Mouse (Mus musculus): Measurements from ENCODE around the gene Igfbp6. TPM values are rescaled to one million over a fixed set of nuclear protein-coding genes. Genes with fewer than 3 reads are reported as not detected.

Igfbp6 gene
- polyA plus RNA-seq, 1 experiment from 2014 or later: not detected

GRCm38 (mm10) chr15:102176571-102177316 is 32.6 kb downstream of the Igfbp6 start:
- H3K4me3 ChIP-seq: no peak overlapping the region
- H3K36me3 ChIP-seq: peaks cover 16% of the 10 kb centered on the region; the same call in 1 of the 2 replicates
- no peaks in the 10 kb centered on the region for H3K4me1 ChIP-seq (replicated peaks)
- no peaks in the 10 kb centered on the region for H3K27me3 ChIP-seq (ENCODE audit: insufficient read depth, poor library complexity, severe bottlenecking)
- no peak overlapping the region for H3K27ac ChIP-seq
- WGBS: 92% methylated on average over 7 of the region's 7 CpGs
- no peak for DNase-seq (ENCODE audit: low spot score)
- H3K9me3 ChIP-seq: no peaks in the 10 kb centered on the region

DNA sequence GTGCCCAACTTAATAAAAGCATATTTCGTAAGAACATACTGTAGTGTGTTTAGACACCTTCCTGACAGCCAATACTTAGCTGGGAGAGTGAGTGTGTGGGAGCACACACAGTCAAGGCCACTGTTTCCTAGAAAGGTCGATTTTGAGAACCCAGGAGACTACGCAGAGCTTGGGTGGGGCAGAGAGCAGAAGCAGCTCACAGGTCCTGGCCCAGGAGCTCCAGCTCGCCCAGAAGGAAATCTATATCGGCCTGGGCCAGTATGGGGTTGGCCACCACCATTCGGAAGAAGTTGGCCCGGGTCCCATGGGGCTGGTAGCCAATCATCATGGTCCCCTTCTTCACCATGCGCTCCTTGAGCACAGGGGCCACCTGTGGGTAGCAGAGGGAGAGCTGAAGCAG is 33.3 kb downstream of the Igfbp6 start:
- Histone ChIP-seq H3K4me3 (no peak overlapping the region), H3K27me3 (ENCODE audit: insufficient read depth, poor library complexity, severe bottlenecking) (no peaks in the 10 kb centered on the region), H3K27ac (no peak overlapping the region), H3K9me3 (no peaks in the 10 kb centered on the region), H3K4me1 (replicated peaks) (no peaks in the 10 kb centered on the region), H3K36me3 (peaks cover 16% of the 10 kb centered on the region; the same call in 1 of the 2 replicates)
- WGBS: 90% methylated on average over 8 of the region's 8 CpGs
- no peak for DNase-seq (ENCODE audit: low spot score)

GRCm38 (mm10) chr15:102178279-102178678 is 34.1 kb downstream of the Igfbp6 start:
- peak; percentile 71 for DNase-seq (ENCODE audit: low spot score)
- Histone ChIP-seq H3K4me3 (no peak overlapping the region), H3K36me3 (peaks cover 16% of the 10 kb centered on the region; the same call in 1 of the 2 replicates), H3K27ac (no peak overlapping the region), H3K27me3 (ENCODE audit: insufficient read depth, poor library complexity, severe bottlenecking) (no peaks in the 10 kb centered on the region), H3K9me3 (no peaks in the 10 kb centered on the region), H3K4me1 (replicated peaks) (no peaks in the 10 kb centered on the region)
- 20% methylated on average over 6 of the region's 6 CpGs for WGBS

GRCm38 (mm10) chr15:102179106-102179505 is 34.9 kb downstream of the Igfbp6 start:
- Histone ChIP-seq H3K27me3 (ENCODE audit: insufficient read depth, poor library complexity, severe bottlenecking) (no peaks in the 10 kb centered on the region), H3K4me3 (no peak overlapping the region), H3K4me1 (replicated peaks) (no peaks in the 10 kb centered on the region), H3K9me3 (no peaks in the 10 kb centered on the region), H3K36me3 (peaks cover 21% of the 10 kb centered on the region), H3K27ac (no peak overlapping the region)
- DNase-seq (ENCODE audit: low spot score): no peak
- WGBS: 81% methylated on average over 9 of the region's 9 CpGs

DNA sequence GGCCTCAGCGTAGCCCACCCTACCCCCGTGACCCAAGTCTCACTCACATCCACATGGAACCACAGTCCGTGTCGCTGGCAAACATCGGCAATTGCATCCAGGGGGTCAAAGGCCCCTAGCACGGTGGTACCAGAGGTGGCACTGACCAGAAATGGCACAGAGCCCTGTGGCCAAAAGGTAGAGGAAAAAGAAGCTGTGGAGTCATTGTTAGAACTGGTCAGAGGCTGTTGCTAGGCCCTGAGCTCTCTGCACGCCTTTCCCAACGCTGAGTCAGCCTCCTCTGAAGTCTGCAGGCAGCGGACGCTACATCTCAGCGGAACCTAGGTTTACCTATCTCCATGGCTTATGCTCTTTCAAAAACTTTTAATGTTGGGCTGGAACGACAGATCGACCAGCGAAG is 35.8 kb downstream of the Igfbp6 start:
- Histone ChIP-seq H3K27ac (no peak overlapping the region), H3K36me3 (peaks cover 20% of the 10 kb centered on the region), H3K9me3 (no peaks in the 10 kb centered on the region), H3K4me3 (no peak overlapping the region), H3K4me1 (replicated peaks) (no peaks in the 10 kb centered on the region), H3K27me3 (ENCODE audit: insufficient read depth, poor library complexity, severe bottlenecking) (no peaks in the 10 kb centered on the region)
- 89% methylated on average over 14 of the region's 14 CpGs for WGBS
- no peak for DNase-seq (ENCODE audit: low spot score)

DNA sequence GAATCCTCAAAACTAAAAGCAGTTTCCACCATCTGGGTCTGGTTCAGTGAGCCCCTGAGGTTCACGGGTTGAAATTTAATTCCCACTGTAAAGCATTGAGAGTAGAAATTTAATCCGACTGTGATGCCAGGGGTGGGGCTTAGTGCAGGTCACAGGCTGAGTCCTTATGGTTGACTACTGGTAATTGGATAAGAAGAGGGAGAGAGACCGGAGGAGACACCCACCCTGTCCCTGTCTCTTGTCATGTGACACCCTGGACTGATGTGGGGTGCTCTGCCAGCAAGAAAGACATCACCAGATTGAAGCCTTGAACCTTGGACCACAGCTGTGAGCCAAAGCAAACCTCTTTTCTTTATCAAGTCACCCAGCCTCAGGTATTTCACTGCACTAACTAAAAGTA is 38.9 kb downstream of the Igfbp6 start:
- peaks cover 15% of the 10 kb centered on the region for H3K4me1 ChIP-seq (replicated peaks)
- H3K27ac ChIP-seq: no peak overlapping the region
- WGBS: 86% methylated on average over 3 of the region's 3 CpGs
- peaks cover 34% of the 10 kb centered on the region for H3K36me3 ChIP-seq
- no peaks in the 10 kb centered on the region for H3K9me3 ChIP-seq
- DNase-seq (ENCODE audit: low spot score): no peak
- H3K4me3 ChIP-seq: no peak overlapping the region
- H3K27me3 ChIP-seq (ENCODE audit: insufficient read depth, poor library complexity, severe bottlenecking): no peaks in the 10 kb centered on the region

DNA sequence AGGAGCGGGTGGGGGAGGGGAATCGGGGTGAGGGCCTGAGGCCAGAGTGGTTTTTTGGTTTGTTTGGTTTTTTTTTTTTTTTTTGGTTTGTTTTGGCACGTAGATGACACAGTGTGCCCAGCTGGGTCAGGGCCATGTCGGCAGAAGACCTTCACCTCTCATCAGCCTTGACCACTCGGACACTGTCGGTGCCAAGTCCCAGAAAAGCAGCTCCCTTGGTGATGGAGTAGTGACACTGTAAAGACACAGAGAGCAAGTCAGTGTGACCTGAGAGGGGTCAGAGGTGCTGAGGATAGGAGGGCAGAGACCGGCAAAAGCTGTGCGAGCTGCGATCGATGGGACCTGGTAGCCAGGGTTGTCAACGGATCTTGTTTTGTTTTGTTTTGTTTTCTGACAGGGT is 42.1 kb downstream of the Igfbp6 start:
- H3K36me3 ChIP-seq: peaks cover 31% of the 10 kb centered on the region
- H3K4me3 ChIP-seq: no peak overlapping the region
- H3K27me3 ChIP-seq (ENCODE audit: insufficient read depth, poor library complexity, severe bottlenecking): no peaks in the 10 kb centered on the region
- H3K9me3 ChIP-seq: no peaks in the 10 kb centered on the region
- no peak overlapping the region for H3K27ac ChIP-seq
- no peak for DNase-seq (ENCODE audit: low spot score)
- peaks cover 24% of the 10 kb centered on the region for H3K4me1 ChIP-seq (replicated peaks)
- 77% methylated on average over 11 of the region's 11 CpGs for WGBS

DNA sequence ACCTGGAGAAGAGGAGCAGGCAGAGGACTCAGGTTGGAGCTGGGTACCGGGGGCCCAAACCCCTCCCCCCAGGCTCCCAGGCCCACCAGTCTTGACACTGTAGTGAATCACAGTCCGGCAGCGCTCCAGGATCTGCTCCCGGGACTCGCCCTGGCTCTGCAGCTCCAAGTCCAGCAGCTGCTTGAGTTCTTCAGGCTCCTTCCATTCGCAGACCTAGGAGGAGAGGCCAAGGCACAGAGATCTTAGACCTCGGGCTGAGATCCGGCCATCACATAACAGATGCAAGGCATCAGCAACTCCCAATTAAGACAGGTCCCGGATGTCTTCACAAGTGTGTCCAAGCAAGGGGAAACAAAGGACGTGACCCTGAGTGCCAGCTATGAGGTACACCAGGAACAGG is 43.9 kb downstream of the Igfbp6 start:
- H3K4me1 ChIP-seq (replicated peaks): peaks cover 34% of the 10 kb centered on the region
- H3K36me3 ChIP-seq: peaks cover 31% of the 10 kb centered on the region
- no peaks in the 10 kb centered on the region for H3K9me3 ChIP-seq
- no peak for DNase-seq (ENCODE audit: low spot score)
- H3K4me3 ChIP-seq: no peak overlapping the region
- H3K27me3 ChIP-seq (ENCODE audit: insufficient read depth, poor library complexity, severe bottlenecking): no peaks in the 10 kb centered on the region
- peak overlapping the region; percentile 45; the same call in 1 of the 2 replicates for H3K27ac ChIP-seq
- WGBS: 92% methylated on average over 10 of the region's 10 CpGs

DNA sequence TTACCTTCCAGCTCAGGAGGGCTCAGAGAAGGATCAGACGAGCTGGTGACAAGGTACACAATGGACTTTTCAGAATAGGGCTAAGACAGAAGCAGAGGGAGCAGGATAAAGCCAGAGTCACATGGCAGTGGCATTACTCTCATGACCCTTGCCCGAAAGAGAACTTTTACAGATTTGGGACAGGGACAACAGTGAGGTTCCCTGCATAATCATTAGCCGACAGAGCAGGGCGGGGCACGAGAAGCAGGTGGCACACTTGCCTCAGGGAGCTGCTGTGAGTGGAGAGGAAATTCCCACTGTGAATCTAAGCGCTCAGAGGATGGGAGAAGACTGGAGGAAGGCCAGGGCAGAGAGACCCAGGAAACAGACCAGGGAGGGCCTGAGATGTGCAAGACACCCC is 44.7 kb downstream of the Igfbp6 start:
- H3K4me1 ChIP-seq (replicated peaks): peaks cover 34% of the 10 kb centered on the region
- DNase-seq (ENCODE audit: low spot score): no peak
- no peaks in the 10 kb centered on the region for H3K9me3 ChIP-seq
- H3K27me3 ChIP-seq (ENCODE audit: insufficient read depth, poor library complexity, severe bottlenecking): no peaks in the 10 kb centered on the region
- peak overlapping the region; percentile 45; the same call in 1 of the 2 replicates for H3K27ac ChIP-seq
- 55% methylated on average over 6 of the region's 6 CpGs for WGBS
- H3K36me3 ChIP-seq: peaks cover 28% of the 10 kb centered on the region
- H3K4me3 ChIP-seq: no peak overlapping the region

GRCm38 (mm10) chr15:102191699-102192098 is 47.5 kb downstream of the Igfbp6 start:
- Histone ChIP-seq H3K9me3 (no peaks in the 10 kb centered on the region), H3K36me3 (peaks cover 10% of the 10 kb centered on the region; the same call in 1 of the 2 replicates), H3K4me3 (no peak overlapping the region), H3K27ac (no peak overlapping the region), H3K27me3 (ENCODE audit: insufficient read depth, poor library complexity, severe bottlenecking) (no peaks in the 10 kb centered on the region), H3K4me1 (replicated peaks) (peaks cover 27% of the 10 kb centered on the region)
- WGBS: 79% methylated on average over 7 of the region's 7 CpGs
- no peak for DNase-seq (ENCODE audit: low spot score)

DNA sequence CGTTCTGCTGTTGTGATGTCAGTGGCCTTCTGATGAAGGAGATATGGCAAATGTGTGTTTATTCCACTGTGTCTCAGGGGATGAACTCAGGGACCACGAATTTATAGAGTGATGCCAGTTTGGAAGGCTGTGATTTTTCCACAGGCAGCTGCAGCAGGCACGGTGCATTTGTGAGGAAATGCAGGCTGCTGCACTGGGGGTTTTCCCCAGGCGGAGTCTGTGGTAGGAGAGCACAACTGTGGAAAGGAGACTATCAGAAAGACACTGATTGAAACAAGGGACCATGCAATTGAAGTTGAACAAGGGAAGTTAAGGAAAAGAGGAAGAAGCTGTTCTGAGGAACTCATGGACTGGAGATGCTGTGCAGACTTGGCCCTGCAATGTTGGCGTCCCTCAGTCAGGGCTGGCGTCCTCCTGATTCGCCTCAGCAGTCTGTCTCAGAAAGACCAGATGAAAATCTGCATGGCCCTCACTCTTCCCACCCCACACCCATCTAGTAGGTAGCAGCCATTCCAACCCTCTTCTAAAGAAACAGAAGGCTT is 48.2 kb downstream of the Igfbp6 start:
- H3K27ac ChIP-seq: no peak overlapping the region
- no peak overlapping the region for H3K4me3 ChIP-seq
- H3K4me1 ChIP-seq (replicated peaks): peaks cover 21% of the 10 kb centered on the region
- no peaks in the 10 kb centered on the region for H3K9me3 ChIP-seq
- WGBS: 80% methylated on average over 7 of the region's 7 CpGs
- no peaks in the 10 kb centered on the region for H3K27me3 ChIP-seq (ENCODE audit: insufficient read depth, poor library complexity, severe bottlenecking)
- no peak for DNase-seq (ENCODE audit: low spot score)
- H3K36me3 ChIP-seq: 0 out of 2 replicates have a peak, but pooled peaks cover 7% of the 10 kb centered on the region

- Histone ChIP-seq H3K4me1 (replicated peaks) (peaks cover 19% of the 10 kb centered on the region), H3K27ac (no peak overlapping the region), H3K36me3 (0 out of 2 replicates have a peak, but pooled peaks cover 7% of the 10 kb centered on the region), H3K27me3 (ENCODE audit: insufficient read depth, poor library complexity, severe bottlenecking) (no peaks in the 10 kb centered on the region), H3K4me3 (no peak overlapping the region), H3K9me3 (no peaks in the 10 kb centered on the region)
- DNase-seq (ENCODE audit: low spot score): no peak
- WGBS: 61% methylated on average over 5 of the region's 5 CpGs
Measured at GRCm38 (mm10) chr15:102192820-102193386, 48.7 kb downstream of the Igfbp6 start.

GRCm38 (mm10) chr15:102193652-102194051 is 49.5 kb downstream of the Igfbp6 start:
- no peak overlapping the region for H3K4me3 ChIP-seq
- WGBS: 91% methylated on average over 4 of the region's 4 CpGs

More at GRCm38 (mm10) chr15:102193652-102194051, 49.5 kb downstream of the Igfbp6 start:
- H3K36me3 ChIP-seq: no peaks in the 10 kb centered on the region
- H3K9me3 ChIP-seq: no peaks in the 10 kb centered on the region
- no peaks in the 10 kb centered on the region for H3K27me3 ChIP-seq (ENCODE audit: insufficient read depth, poor library complexity, severe bottlenecking)
- DNase-seq (ENCODE audit: low spot score): no peak
- peaks cover 14% of the 10 kb centered on the region for H3K4me1 ChIP-seq (replicated peaks)
- H3K27ac ChIP-seq: no peak overlapping the region

Data from hindbrain, embryonic 10.5 days (tissue).